Mouse (Mus musculus) midbrain, embryonic 14.5 days (tissue): ENCODE measurements around the gene Ftl1. TPM values are rescaled to one million over a fixed set of nuclear protein-coding genes. Genes with fewer than 3 reads are reported as not detected.
"Not testable (repeated sequence)": the region's sequence is repeated elsewhere in the genome, so short reads cannot be mapped to it uniquely, and the experiment has no call there.

Experiments used
- ATAC-seq: fragments of 200-750 bp; cut with Nextera tagmentation; 2 replicates; pipeline ENCODE4 v1.8.0; 2017; ENCODE audit warnings: moderate number of reproducible peaks, moderate library complexity; ENCODE audit not compliant: low FRiP score, low TSS enrichment
- DNase-seq: peaks from one replicate; pipeline ENCODE4 v3.0.0-alpha.2; 2015
- H3K27ac ChIP-seq: fragments of 300-500 bp; sonication (generic); replicated peaks from 2 replicates; pipeline ENCODE4 v1.5.1; 2014; ENCODE audit warnings: mild to moderate bottlenecking, low read depth, low read length, moderate library complexity
- H3K27me3 ChIP-seq: fragments of 300-500 bp; sonication (generic); 2 replicates; pipeline ENCODE4 v1.6.1; 2014; ENCODE audit warnings: low read length, control low read depth, mixed read lengths; ENCODE audit not compliant: control insufficient read depth, insufficient read depth
- H3K36me3 ChIP-seq: fragments of 300-500 bp; sonication (generic); 2 replicates; pipeline ENCODE4 v1.6.1; 2014; ENCODE audit warnings: low read length, control low read depth; ENCODE audit not compliant: control insufficient read depth, insufficient read depth
- H3K4me1 ChIP-seq: fragments of 300-500 bp; sonication (generic); 2 replicates; pipeline ENCODE4 v1.6.1; 2014; ENCODE audit warnings: mild to moderate bottlenecking, antibody characterized with exemption, low read length, control low read depth; ENCODE audit not compliant: control insufficient read depth, insufficient read depth
- H3K4me2 ChIP-seq: fragments of 300-500 bp; sonication (generic); 2 replicates; pipeline ENCODE4 v1.6.1; 2014; ENCODE audit warnings: mild to moderate bottlenecking, low read length, moderate library complexity
- H3K4me3 ChIP-seq: fragments of 300-500 bp; sonication (generic); replicated peaks from 2 replicates; pipeline ENCODE4 v1.5.1; 2014; ENCODE audit warnings: low read depth, low read length
- H3K9ac ChIP-seq: fragments of 300-500 bp; sonication (generic); replicated peaks from 2 replicates; pipeline ENCODE4 v1.6.1; 2014; ENCODE audit warnings: mild to moderate bottlenecking, low read length, moderate library complexity
- H3K9me3 ChIP-seq: fragments of 300-500 bp; sonication (generic); 2 replicates; pipeline ENCODE4 v1.6.1; 2016; ENCODE audit warnings: low read length, control low read depth, mixed read lengths; ENCODE audit not compliant: control insufficient read depth
- WGBS: fragments of 180-500 bp; shearing (Covaris S2); extraction: QIAGEN DNeasy Blood & Tissue Kit; methylation state at CpG from one replicate; pipeline ENCODE4 v1.1.7; 2014; 5-methylcytosine and 5-hydroxymethylcytosine counted together
- polyA plus RNA-seq: library from polyadenylated mRNA; unstranded; fragments of >200 nt; fragmentation: Nextera tagmentation; extraction: Ambion mirVana; gene quantifications from 2 replicates; pipeline ENCODE4 v1.2.1, GENCODE M21; 2014

Ftl1 gene
- polyA plus RNA-seq, 1 experiment from 2014 or later = 5,898 TPM

DNA sequence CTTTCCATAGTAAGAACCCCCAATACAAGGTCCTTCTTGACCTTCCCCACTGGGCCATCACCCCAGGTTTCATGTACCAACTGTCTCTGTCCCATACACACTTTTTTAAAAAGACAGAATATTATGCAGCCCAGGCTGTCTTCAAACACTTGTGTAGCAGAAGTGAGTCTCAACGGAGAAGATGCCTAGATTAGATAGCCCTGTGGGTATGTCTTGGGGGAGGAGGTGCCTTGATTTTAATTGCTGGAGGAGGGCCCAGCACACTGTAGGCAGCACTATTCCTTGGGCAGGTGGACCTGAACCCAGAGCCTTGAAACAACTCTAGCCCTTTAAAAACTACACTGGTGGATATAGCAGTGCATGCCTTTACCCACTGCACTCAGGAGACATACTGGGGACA is 22.5 kb upstream of the Ftl1 start:
- Histone ChIP-seq H3K4me2 (no peak overlapping the region), H3K27ac (no peak overlapping the region), H3K4me3 (no peak overlapping the region), H3K36me3 (no peaks in the 10 kb centered on the region), H3K9ac (no peak overlapping the region), H3K4me1 (no peaks in the 10 kb centered on the region), H3K27me3 (no peaks in the 10 kb centered on the region), H3K9me3 (no peaks in the 10 kb centered on the region)
- ATAC-seq (no peak), DNase-seq (no peak)
- WGBS = 98% methylated on average over 1 of the region's 1 CpGs

- DNase-seq (peak; percentile 85), ATAC-seq (peak; percentile 34; the same call in 1 of the 2 replicates)
- Histone ChIP-seq H3K36me3 (no peaks in the 10 kb centered on the region), H3K4me2 (no peak within 1 kb of the TSS), H3K27ac (no peak within 1 kb of the TSS), H3K4me1 (no peaks in the 10 kb centered on the region), H3K9me3 (no peaks in the 10 kb centered on the region), H3K9ac (no peak within 1 kb of the TSS), H3K4me3 (no peak within 1 kb of the TSS), H3K27me3 (no peaks in the 10 kb centered on the region)
- 55% methylated on average over 15 of the region's 15 CpGs for WGBS
These were observed 21.8 kb upstream of the Ftl1 start, which contains the start of gene Tulp2 for GRCm38 (mm10) chr7:45481374-45481927. Tulp2 (plus strand) TSS chr7:45481877.

DNA sequence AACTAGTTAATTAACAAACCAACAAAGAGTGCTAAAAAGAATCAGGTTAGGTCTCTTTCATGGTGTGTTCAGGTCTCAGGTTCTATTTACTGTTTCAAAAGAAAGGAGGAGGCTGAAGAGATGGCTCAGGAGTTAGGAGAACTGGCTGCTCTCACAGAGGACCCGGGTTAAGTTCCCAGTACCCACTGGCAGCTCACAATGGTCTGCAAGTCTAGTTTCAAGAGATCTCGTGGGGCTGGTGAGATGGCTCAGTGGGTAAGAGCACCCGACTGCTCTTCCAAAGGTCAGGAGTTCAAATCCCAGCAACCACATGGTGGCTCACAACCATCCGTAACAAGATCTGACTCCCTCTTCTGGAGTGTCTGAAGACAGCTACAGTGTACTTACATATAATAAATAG is 20.6 kb upstream of the Ftl1 start:
- H3K27me3 ChIP-seq = not testable (repeated sequence)

DNA sequence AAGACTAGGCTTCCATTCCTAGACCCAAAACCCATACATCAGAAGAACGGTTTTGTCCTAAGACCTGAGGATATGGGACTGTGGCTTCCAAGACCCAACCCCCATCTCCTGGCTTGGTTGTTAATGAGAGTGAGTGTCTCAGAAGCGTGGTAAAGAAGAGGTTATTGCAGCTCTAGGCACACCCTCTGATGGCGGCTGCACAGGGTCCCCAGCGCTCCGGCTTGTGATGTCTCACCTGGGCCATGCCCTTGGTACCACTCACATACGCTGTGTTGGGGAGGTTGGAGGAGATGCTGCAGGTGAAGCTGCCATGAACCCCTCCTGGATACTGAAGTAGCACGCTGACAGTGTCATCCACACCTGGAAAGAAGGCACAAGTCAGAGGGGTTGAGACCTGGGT is 19.1 kb upstream of the Ftl1 start:
- WGBS = 93% methylated on average over 7 of the region's 7 CpGs
- no peak for ATAC-seq
- H3K4me1 ChIP-seq = no peaks in the 10 kb centered on the region
- H3K4me3 ChIP-seq = no peak overlapping the region
- H3K9ac ChIP-seq = no peak overlapping the region
- H3K9me3 ChIP-seq = no peaks in the 10 kb centered on the region
- no peak overlapping the region for H3K27ac ChIP-seq
- no peaks in the 10 kb centered on the region for H3K36me3 ChIP-seq
- no peak overlapping the region for H3K4me2 ChIP-seq
- H3K27me3 ChIP-seq = no peaks in the 10 kb centered on the region
- no peak for DNase-seq

More for the DNA sequence above, 20.6 kb upstream of the Ftl1 start:
- not testable (repeated sequence) for DNase-seq, H3K36me3 ChIP-seq, ATAC-seq, H3K4me2 ChIP-seq, H3K4me3 ChIP-seq, H3K4me1 ChIP-seq, H3K27ac ChIP-seq, H3K9me3 ChIP-seq, H3K9ac ChIP-seq
- 79% methylated on average over 3 of the region's 4 CpGs for WGBS

DNA sequence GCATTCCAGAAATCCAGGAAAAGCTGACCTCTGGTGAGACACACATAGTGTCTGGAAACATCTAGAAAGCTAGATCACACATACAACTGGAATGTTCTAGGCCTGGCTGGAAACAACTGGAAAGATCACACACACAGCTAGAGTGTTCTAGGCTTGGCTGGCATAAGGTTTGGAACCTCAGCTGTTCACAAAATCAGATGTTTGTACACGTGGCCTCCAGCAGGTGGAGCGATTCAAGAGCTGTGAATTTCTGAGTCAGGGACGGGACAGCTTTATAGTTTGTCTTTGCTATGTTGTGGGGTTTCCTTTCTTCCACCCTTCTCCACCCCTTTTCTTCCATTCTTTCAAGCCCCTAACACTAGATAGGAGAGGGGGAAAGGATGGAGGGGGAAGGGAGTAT is 17.3 kb upstream of the Ftl1 start:
- Histone ChIP-seq H3K9me3 (no peaks in the 10 kb centered on the region), H3K4me2 (no peak overlapping the region), H3K9ac (no peak overlapping the region), H3K27ac (no peak overlapping the region), H3K27me3 (no peaks in the 10 kb centered on the region), H3K4me3 (no peak overlapping the region), H3K4me1 (no peaks in the 10 kb centered on the region), H3K36me3 (no peaks in the 10 kb centered on the region)
- WGBS = 13% methylated on average over 3 of the region's 3 CpGs
- DNase-seq = peak; percentile 86
- no peak for ATAC-seq

DNA sequence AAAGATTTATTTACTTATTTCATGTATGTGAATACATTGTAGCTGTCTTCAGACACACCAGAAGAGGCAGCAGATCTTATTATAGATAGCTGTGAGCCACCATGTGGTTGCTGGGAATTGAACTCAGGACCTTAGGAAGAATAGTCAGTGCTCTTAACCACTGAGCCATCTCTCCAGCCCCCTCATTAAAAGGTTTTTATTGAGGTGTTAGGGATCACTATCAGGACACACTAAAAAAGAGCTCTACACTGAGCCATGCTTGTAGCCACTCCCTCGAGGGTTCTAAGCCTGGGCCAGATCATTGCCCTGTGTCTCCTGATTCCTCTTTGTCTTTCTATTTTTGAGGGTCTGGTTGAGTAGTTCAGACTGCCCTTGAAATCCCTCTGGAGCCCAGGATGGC is 16.8 kb upstream of the Ftl1 start:
- ATAC-seq (no peak), DNase-seq (no peak)
- no peak overlapping the region for H3K4me2 ChIP-seq
- no peak overlapping the region for H3K4me3 ChIP-seq
- no peaks in the 10 kb centered on the region for H3K27me3 ChIP-seq
- H3K36me3 ChIP-seq = no peaks in the 10 kb centered on the region
- whole genome bisulfite sequencing = 47% methylated on average over 1 of the region's 1 CpGs
- no peak overlapping the region for H3K27ac ChIP-seq
- H3K4me1 ChIP-seq = no peaks in the 10 kb centered on the region
- no peak overlapping the region for H3K9ac ChIP-seq
- H3K9me3 ChIP-seq = no peaks in the 10 kb centered on the region

GRCm38 (mm10) chr7:45475291-45475969 is 15.7 kb upstream of the Ftl1 start:
- DNase-seq = peak; percentile 36
- Histone ChIP-seq H3K27me3 (no peaks in the 10 kb centered on the region), H3K4me2 (0 out of 2 replicates have a peak overlapping the region, but pooled peaks have one; percentile 4), H3K9ac (no peak overlapping the region), H3K36me3 (no peaks in the 10 kb centered on the region), H3K9me3 (no peaks in the 10 kb centered on the region), H3K4me3 (no peak overlapping the region), H3K27ac (no peak overlapping the region), H3K4me1 (no peaks in the 10 kb centered on the region)
- WGBS = 78% methylated on average over 16 of the region's 16 CpGs
- no peak for ATAC-seq

DNA sequence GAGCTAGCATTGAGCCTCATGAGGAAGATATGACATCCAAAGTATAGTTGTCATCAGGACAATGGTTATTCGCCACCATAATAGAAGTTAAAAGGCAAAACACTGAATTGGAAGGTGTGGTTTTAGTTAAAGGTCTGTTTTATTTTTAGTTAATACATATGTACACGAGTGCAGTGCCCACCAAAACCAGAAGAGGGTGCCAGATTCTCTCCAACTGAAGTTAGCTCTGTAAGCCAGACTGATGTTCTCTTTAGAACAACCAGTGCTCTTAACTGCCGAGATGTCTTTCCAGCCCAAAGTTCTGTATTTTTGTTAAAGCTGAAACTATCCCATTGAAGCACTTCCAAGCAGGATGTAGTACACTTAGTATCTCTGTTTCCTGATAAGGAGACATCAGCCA is 11.2 kb upstream of the Ftl1 start:
- Histone ChIP-seq H3K36me3 (no peaks in the 10 kb centered on the region), H3K9me3 (no peaks in the 10 kb centered on the region), H3K4me3 (no peak overlapping the region), H3K4me1 (peaks cover 4% of the 10 kb centered on the region), H3K4me2 (no peak overlapping the region), H3K27me3 (no peaks in the 10 kb centered on the region), H3K9ac (no peak overlapping the region), H3K27ac (no peak overlapping the region)
- no peak for ATAC-seq
- peak; percentile 91 for DNase-seq
- WGBS = 8% methylated on average over 3 of the region's 3 CpGs

DNA sequence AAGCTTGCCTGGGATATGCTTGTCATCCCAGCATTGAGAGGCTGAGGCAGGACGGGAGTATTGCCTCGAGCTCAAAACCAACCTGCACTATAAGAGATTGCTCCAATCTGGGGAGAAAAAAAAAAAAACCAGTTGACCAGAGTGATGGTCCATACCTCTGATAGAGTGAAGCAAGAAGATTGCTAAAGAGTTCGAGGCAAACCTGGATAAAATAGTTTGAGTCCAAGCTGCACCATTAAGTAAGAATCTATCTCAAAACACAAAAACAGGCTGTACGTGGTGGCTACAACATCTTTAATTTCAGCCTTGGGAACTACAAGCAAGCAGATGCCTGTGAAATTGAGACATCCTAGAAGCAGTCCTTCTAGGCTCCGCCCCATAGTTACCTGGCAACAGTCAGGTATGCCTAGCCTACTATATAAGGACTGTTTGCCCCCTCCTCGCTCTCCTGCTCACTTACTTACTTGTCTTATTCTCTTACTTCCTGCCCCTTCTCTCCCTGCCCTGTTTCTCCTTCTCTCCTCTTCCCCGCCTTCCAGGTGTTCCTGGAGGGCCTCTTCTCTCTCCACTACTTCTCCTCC is 7.5 kb upstream of the Ftl1 start:
- no peaks in the 10 kb centered on the region for H3K9me3 ChIP-seq
- DNase-seq = no peak
- H3K36me3 ChIP-seq = peaks cover 27% of the 10 kb centered on the region
- no peaks in the 10 kb centered on the region for H3K27me3 ChIP-seq
- H3K27ac ChIP-seq = no peak overlapping the region
- H3K4me2 ChIP-seq = peak overlapping the region; percentile 95
- ATAC-seq = peak; percentile 61
- peak overlapping the region; percentile 84 for H3K4me3 ChIP-seq
- 31% methylated on average over 7 of the region's 7 CpGs for WGBS
- H3K4me1 ChIP-seq = peaks cover 12% of the 10 kb centered on the region
- no peak overlapping the region; the same call in 1 of the 2 replicates for H3K9ac ChIP-seq
